Mouse (Mus musculus): ENCODE measurements around the gene 1110008L16Rik.
"Not testable (repeated sequence)": the region's sequence is repeated elsewhere in the genome, so short reads cannot be mapped to it uniquely, and the experiment has no call there.

Gene 1110008L16Rik

GRCm38 (mm10) chr12:55392120-55392519 is 92.7 kb downstream of the 1110008L16Rik start:
- DNase-seq (ENCODE audit: extremely low spot score, low read depth, low spot score) = no peak

- DNase-seq (ENCODE audit: extremely low spot score, low read depth, low spot score) = no peak
Observed at GRCm38 (mm10) chr12:55392733-55393577, 93.6 kb downstream of the 1110008L16Rik start.

- DNase-seq (ENCODE audit: extremely low spot score, low read depth, low spot score) = not testable (repeated sequence)
Observed at GRCm38 (mm10) chr12:55395601-55396000, 96.2 kb downstream of the 1110008L16Rik start.

GRCm38 (mm10) chr12:55396536-55396935 is 97.2 kb downstream of the 1110008L16Rik start:
- no peak for DNase-seq (ENCODE audit: extremely low spot score, low read depth, low spot score)

GRCm38 (mm10) chr12:55397544-55398239 is 98.3 kb downstream of the 1110008L16Rik start:
- no peak for DNase-seq (ENCODE audit: extremely low spot score, low read depth, low spot score)

- DNase-seq (ENCODE audit: extremely low spot score, low read depth, low spot score) = peak; percentile 56
Observed at GRCm38 (mm10) chr12:55398240-55399127, 99.1 kb downstream of the 1110008L16Rik start.

- no peak for DNase-seq (ENCODE audit: extremely low spot score, low read depth, low spot score)
Observed at GRCm38 (mm10) chr12:55399128-55399677, 99.8 kb downstream of the 1110008L16Rik start.

GRCm38 (mm10) chr12:55407888-55408287 is 108.5 kb downstream of the 1110008L16Rik start:
- DNase-seq (ENCODE audit: extremely low spot score, low read depth, low spot score) = no peak

- no peak for DNase-seq (ENCODE audit: extremely low spot score, low read depth, low spot score)
Observed at GRCm38 (mm10) chr12:55415255-55415654, 115.9 kb downstream of the 1110008L16Rik start.

GRCm38 (mm10) chr12:55415762-55416161 is 116.4 kb downstream of the 1110008L16Rik start:
- no peak for DNase-seq (ENCODE audit: extremely low spot score, low read depth, low spot score)

GRCm38 (mm10) chr12:55420220-55420619 is 120.8 kb downstream of the 1110008L16Rik start:
- no peak for DNase-seq (ENCODE audit: extremely low spot score, low read depth, low spot score)

- DNase-seq (ENCODE audit: extremely low spot score, low read depth, low spot score) = no peak
Observed at GRCm38 (mm10) chr12:55422057-55422456, 122.7 kb downstream of the 1110008L16Rik start.

GRCm38 (mm10) chr12:55426300-55426699 is 126.9 kb downstream of the 1110008L16Rik start:
- no peak for DNase-seq (ENCODE audit: extremely low spot score, low read depth, low spot score)

- no peak for DNase-seq (ENCODE audit: extremely low spot score, low read depth, low spot score)
Observed at GRCm38 (mm10) chr12:55429201-55429600, 129.8 kb downstream of the 1110008L16Rik start.

GRCm38 (mm10) chr12:55429956-55430355 is 130.6 kb downstream of the 1110008L16Rik start:
- no peak for DNase-seq (ENCODE audit: extremely low spot score, low read depth, low spot score)

Data from hindlimb bud, embryonic 11.5 days (tissue).